Mouse (Mus musculus): Measurements from ENCODE around the gene E2f2. TPM values are rescaled to one million over a fixed set of nuclear protein-coding genes. Genes with fewer than 3 reads are reported as not detected.
A peak's percentile ranks its signal among the peaks of the same experiment; 100 is the strongest.

The E2f2 gene
- total RNA-seq, 1 experiment from 2014 or later, result 6.8 TPM

DNA sequence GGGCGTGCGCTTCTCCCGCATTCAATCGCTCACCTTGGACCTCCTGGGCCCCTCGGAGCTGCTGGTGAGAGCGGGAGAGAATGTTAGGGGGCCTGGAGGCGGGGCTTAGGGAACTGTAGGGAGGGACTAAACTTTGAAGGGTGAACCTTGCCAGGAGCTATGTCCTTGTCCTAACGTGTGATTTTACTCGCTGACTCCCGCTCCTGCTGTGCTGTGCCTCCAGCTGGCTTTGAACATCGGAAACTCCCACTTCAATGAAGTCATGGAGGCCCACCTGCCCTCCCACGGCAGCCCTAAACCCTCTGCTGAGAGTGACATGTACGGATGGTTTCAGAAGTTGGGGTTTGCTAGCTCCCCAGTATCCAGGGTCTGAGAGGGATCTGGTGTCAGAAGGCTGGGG, 66.5 kb downstream of the E2f2 start:
- ATAC-seq (replicated peaks; ENCODE audit: low read depth, poor library complexity, severe bottlenecking), result no peak

DNA sequence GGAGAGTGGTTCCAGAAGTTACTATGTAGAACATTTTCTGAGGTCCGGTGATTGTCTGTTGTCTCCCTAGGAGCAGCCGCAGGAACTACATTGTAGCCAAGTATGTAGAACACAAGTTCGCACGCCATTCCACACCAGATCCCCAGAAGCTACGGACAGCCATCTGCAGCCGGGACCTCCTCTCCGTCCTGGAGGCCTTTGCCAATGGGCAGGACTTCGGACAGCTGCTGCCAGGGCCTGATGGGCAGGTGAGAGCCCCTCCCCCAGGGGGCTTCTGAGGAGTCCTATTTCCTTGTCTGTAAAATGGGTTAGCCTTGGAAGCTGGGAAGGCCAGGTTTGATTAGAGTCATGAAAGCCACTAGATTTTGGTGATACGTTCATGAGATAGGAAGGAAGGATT, 66.9 kb downstream of the E2f2 start:
- ATAC-seq (replicated peaks; ENCODE audit: low read depth, poor library complexity, severe bottlenecking), result no peak

DNA sequence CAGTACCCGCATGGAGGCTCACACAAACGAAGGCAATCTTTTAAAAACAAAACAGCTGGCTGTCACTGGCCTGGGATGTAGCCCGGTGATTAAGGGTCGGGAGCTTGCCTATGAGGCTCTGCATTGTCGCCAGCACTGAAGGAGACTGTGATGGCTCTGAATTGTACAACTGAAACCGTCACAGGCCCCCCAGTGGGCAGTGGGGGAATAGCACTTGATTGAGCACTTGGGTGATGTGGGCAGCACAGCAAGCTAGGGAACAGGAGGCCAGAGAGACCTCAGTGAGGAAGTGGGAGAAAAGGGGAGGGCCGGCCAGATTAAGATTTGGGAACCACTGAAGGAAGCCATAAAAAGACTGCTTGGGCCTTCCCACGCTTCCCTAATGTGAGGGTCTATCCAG, 67.4 kb downstream of the E2f2 start:
- peak; percentile 87 for ATAC-seq (replicated peaks; ENCODE audit: low read depth, poor library complexity, severe bottlenecking)

DNA sequence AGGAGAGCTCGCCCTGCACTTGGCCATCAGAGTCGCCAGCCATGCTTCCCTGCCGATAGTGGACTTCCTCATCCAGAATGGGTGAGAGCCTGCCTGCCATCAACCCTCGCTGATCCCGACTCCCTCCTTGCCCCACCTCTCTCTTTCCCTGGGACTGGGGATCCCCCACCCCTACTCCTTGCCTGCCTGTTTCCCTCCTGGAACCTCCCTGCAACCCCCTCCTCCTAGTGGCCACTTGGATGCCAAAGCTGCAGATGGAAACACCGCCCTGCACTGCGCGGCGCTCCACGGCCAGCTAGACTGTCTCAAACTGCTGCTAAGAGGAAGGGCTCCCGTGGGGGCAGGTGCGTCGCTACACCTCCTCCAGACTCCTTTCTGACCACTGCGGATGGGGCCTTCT, 67.9 kb downstream of the E2f2 start:
- ATAC-seq (replicated peaks; ENCODE audit: low read depth, poor library complexity, severe bottlenecking), result no peak; the same call in 1 of the 2 replicates

DNA sequence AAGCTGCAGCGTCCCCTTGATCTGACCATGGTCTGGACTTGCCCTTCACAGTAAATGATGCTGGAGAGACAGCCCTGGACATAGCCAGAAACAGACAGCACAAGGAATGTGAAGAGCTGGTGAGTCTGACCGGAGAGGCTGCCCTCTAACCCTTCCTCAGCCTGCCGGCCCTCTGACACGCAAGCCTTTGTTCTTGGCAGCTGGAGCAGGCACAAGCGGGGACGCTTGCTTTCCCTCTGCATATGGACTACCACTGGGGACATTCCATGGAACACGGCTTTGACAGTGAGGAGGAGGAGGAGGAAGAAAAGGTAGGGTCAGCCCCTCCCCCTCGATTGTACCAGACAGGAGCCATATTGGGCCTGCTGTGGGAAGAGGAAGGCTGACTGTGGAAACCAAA, 68.8 kb downstream of the E2f2 start:
- ATAC-seq (replicated peaks; ENCODE audit: low read depth, poor library complexity, severe bottlenecking), result no peak

DNA sequence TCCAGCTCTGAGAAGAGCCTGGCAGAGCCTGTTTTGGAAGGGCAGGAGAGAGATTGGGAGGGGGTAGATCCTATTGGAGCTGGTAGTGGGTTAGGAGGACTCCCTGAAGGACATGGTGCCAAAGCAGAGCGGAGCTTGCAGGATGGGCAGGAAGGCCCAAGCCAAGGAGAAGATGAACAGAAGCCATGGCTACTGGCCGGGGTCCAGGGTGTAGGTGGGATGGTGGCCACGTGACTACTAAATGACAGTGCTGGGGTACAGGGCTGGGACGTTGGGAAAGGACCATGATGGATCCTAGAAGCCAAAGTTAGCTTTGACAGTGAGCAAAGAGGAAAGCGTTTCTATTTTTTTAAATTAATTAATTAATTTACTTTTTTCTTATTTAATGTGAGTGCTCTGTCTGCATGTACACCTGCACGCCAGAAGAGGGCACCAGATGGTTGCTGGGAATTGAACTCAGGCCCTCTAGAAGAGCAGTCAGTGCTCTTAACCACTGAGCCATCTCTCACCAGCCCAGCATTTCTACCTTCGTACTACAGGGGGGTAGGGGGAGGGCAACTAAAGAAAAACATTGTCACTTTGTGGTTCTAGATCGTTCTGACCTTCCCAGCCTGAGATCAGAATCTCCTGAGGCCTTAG, 70.0 kb downstream of the E2f2 start:
- no peak for ATAC-seq (replicated peaks; ENCODE audit: low read depth, poor library complexity, severe bottlenecking)

DNA sequence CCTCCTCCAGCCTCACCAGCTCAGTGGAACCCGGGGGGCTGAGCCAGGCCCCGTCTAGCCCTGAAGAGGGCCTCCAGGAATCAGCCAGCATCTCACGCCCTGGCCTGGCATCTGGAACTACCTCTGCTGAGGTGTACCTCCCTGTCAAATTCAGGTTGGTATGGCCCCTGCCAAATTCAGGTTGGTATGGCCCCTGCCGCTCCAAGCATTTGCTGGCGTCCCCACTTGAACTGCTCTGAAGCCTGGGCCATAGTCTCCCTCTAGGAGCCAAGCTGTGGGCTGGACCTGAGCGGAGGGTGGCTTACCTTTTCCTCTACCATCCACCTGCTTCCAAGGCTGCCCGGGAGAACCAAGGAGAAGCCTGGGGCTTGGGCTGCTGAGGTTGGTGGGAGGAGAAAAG, 70.5 kb downstream of the E2f2 start:
- no peak for ATAC-seq (replicated peaks; ENCODE audit: low read depth, poor library complexity, severe bottlenecking)

DNA sequence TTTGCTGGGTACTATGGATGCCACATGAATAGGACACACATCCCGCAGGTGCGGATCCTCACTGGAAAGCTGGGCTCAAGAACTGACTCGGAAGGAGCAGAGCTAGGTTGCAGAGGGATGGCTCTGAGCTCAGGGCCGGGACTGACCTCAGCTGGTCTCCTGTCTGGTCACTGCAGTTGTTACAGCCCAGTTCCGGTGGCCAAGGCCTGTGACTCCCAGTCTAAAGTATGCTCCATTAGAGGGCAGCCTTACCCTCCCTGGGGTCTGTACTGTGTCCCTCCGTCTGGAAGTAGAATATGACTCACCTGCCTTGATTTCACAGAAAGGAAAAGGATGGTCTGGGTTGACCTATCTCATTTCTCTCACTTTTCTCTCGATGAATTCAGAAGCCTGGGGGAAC, 72.0 kb downstream of the E2f2 start:
- ATAC-seq (replicated peaks; ENCODE audit: low read depth, poor library complexity, severe bottlenecking), result no peak

Other genes with a start within 250 kb of the E2f2 start
- 23.8 and 48.2 TPM in 2 replicates for gene Hmgcl, start 225.9 kb upstream of the E2f2 start, total RNA-seq (2017)
- 4.1 and 4.2 TPM in 2 replicates for gene Gale, start 208.7 kb upstream of the E2f2 start, total RNA-seq (2017)
- gene Lypla2, start 199.8 kb upstream of the E2f2 start, total RNA-seq (2017), result 11.0 and 16.1 TPM in 2 replicates
- gene Pithd1, start 185.1 kb upstream of the E2f2 start, total RNA-seq (2017), result 21.1 and 30.6 TPM in 2 replicates
- gene Eloa, start 150.6 kb upstream of the E2f2 start, total RNA-seq (2017), result 48.3 and 52.5 TPM in 2 replicates
- gene Rpl11, start 119.0 kb upstream of the E2f2 start, total RNA-seq (2017), result 1,101 and 1,166 TPM in 2 replicates
- 2.2 TPM in 1 of 2 replicates, not detected in the other for gene Id3, start 28.9 kb upstream of the E2f2 start, total RNA-seq (2017)
- gene Asap3, start 34.0 kb downstream of the E2f2 start, total RNA-seq (2017), result not detected in 2 replicates
- gene Tcea3, start 75.3 kb downstream of the E2f2 start, total RNA-seq (2017), result not detected in 2 replicates
- 9.5 and 11.2 TPM in 2 replicates for gene Zfp46, start 112.3 kb downstream of the E2f2 start, total RNA-seq (2017)
- gene Hnrnpr, start 138.5 kb downstream of the E2f2 start, total RNA-seq (2017), result 225 and 262 TPM in 2 replicates

Measured in common myeloid progenitor, adult 5-6 weeks (primary cell).